Mouse (Mus musculus) midbrain, embryonic 15.5 days (tissue): ENCODE measurements at regions not wholly inside any gene's neighbourhood (a gene's known extent, or its start where the extent isn't known, plus 50 kb on each side); places are given as distances from the start of the nearest gene placed in this dataset.

Experiments
- ATAC-seq: fragments of 200-750 bp; cut with Nextera tagmentation; replicated peaks from 2 replicates; pipeline ENCODE4 v1.8.0; 2017; ENCODE audit warnings: moderate TSS enrichment
- H3K27ac ChIP-seq: fragments of 300-500 bp; sonication (generic); 2 replicates; pipeline ENCODE4 v1.5.1; 2015; ENCODE audit warnings: mild to moderate bottlenecking, inconsistent platforms
- H3K27me3 ChIP-seq: fragments of 300-500 bp; sonication (generic); replicated peaks from 2 replicates; pipeline ENCODE4 v1.6.1; 2015; ENCODE audit warnings: inconsistent platforms
- H3K36me3 ChIP-seq: fragments of 300-500 bp; sonication (generic); replicated peaks from 2 replicates; pipeline ENCODE4 v1.6.1; 2015; ENCODE audit warnings: inconsistent platforms
- H3K4me1 ChIP-seq: fragments of 300-500 bp; sonication (generic); 2 replicates; pipeline ENCODE4 v1.6.1; 2015; ENCODE audit warnings: inconsistent platforms
- H3K4me2 ChIP-seq: fragments of 300-500 bp; sonication (generic); 2 replicates; pipeline ENCODE4 v1.6.1; 2015; ENCODE audit warnings: inconsistent platforms, mild to moderate bottlenecking, moderate library complexity
- H3K4me3 ChIP-seq: fragments of 300-500 bp; sonication (generic); 2 replicates; pipeline ENCODE4 v1.5.1; 2015; ENCODE audit warnings: mild to moderate bottlenecking, inconsistent platforms
- H3K9ac ChIP-seq: fragments of 300-500 bp; sonication (generic); 2 replicates; pipeline ENCODE4 v1.6.1; 2015; ENCODE audit warnings: mild to moderate bottlenecking, inconsistent platforms
- H3K9me3 ChIP-seq: fragments of 300-500 bp; sonication (generic); 2 replicates; pipeline ENCODE4 v1.6.1; 2016; ENCODE audit warnings: inconsistent platforms
- WGBS: fragments of 180-500 bp; shearing (Covaris S2); methylation state at CpG from one replicate; pipeline ENCODE4 v1.1.7; 2015; ENCODE audit warnings: mixed read lengths; 5-methylcytosine and 5-hydroxymethylcytosine counted together

DNA sequence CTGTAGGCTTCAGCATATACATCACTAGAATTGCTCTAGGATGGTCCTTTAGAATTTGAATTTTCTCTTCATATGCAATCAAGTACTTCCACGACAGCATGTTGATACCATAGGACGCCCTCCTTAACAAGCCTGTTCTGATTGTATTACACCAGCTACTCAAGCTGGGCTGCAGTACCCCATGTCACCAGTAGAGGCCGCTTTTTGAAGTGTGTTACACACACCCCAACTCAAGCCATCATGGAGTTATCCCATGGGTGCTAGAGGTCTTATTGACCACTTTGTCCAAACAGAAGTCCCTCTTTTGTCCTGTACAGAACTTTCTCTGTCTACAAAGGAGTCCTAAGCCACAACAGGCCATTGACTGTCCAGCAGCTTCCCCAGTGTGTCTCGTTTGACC, 342.6 kb upstream of the Zmiz1 start:
- no peak overlapping the region for H3K4me3 ChIP-seq
- 50% methylated on average over 4 of the region's 4 CpGs for WGBS
- H3K36me3 ChIP-seq = no peaks in the 10 kb centered on the region
- no peak overlapping the region for H3K4me2 ChIP-seq
- no peak overlapping the region for H3K27ac ChIP-seq
- no peak for ATAC-seq
- H3K9me3 ChIP-seq = no peaks in the 10 kb centered on the region
- H3K9ac ChIP-seq = no peak overlapping the region
- no peaks in the 10 kb centered on the region for H3K27me3 ChIP-seq
- peaks cover 9% of the 10 kb centered on the region; the same call in 1 of the 2 replicates for H3K4me1 ChIP-seq

- Histone ChIP-seq H3K9me3 (no peaks in the 10 kb centered on the region), H3K9ac (no peak overlapping the region)
These were observed 339.0 kb upstream of the Zmiz1 start for GRCm38 (mm10) chr14:25119999-25120398.

DNA sequence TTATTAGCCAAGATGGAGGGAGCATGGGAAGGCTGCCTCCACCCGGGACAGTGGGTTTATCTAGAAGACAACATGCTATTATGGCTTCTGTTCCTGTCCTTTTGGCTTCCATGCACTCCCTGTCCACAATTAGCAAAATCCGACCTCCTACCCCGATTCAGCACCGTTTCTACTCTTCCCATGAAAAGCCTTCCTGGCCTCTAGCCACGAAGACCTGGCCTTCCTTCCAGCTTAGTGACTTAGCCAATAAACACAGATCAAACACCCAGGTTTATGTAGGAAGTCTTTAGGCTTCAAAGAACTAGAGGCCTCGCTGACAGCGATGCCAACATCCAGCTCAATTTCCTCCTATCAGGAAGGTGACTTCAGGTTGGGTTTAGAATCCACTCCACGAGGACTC, 338.5 kb upstream of the Zmiz1 start:
- Histone ChIP-seq H3K9me3 (no peaks in the 10 kb centered on the region), H3K9ac (no peak overlapping the region), H3K4me3 (no peak overlapping the region), H3K36me3 (no peaks in the 10 kb centered on the region), H3K4me2 (no peak overlapping the region), H3K27me3 (no peaks in the 10 kb centered on the region), H3K4me1 (peaks cover 16% of the 10 kb centered on the region), H3K27ac (no peak overlapping the region)
- WGBS = 58% methylated on average over 8 of the region's 8 CpGs
- no peak for ATAC-seq

More at GRCm38 (mm10) chr14:25119999-25120398, 339.0 kb upstream of the Zmiz1 start:
- no peaks in the 10 kb centered on the region for H3K36me3 ChIP-seq
- H3K27me3 ChIP-seq = no peaks in the 10 kb centered on the region
- H3K4me3 ChIP-seq = no peak overlapping the region
- ATAC-seq = no peak
- no peak overlapping the region for H3K27ac ChIP-seq
- WGBS = 73% methylated on average over 4 of the region's 4 CpGs
- peaks cover 18% of the 10 kb centered on the region for H3K4me1 ChIP-seq
- H3K4me2 ChIP-seq = no peak overlapping the region

DNA sequence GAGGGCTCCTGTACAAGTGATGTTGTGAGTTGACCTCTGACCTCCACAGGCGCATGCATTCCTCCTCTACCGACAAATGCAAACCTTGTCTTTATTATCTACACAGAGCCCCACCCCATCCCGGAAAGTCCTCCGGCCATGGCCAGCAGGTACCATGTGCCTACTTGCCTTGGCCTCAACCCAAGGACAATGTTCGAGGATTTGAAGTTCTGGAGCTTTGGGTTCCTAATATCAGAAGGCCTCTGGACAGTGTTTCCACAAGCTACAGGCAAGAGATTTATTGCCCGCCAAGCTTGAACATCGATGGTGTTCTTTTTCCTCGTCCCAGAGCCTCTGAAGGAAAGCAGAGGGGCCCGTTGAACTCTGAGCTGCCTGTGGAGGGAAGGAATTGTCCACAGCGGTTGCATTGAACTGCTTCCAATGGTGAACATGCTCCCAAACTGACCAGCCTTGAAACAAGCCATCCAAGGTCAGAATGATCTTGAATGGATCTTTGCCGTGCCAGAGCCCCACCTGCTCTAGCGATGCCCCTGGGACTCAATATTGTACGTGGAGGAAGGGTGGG, 335.9 kb upstream of the Zmiz1 start:
- H3K4me1 ChIP-seq = peaks cover 39% of the 10 kb centered on the region
- ATAC-seq = no peak
- H3K4me3 ChIP-seq = no peak overlapping the region
- H3K9ac ChIP-seq = no peak overlapping the region
- H3K36me3 ChIP-seq = no peaks in the 10 kb centered on the region
- no peak overlapping the region for H3K4me2 ChIP-seq
- no peaks in the 10 kb centered on the region for H3K9me3 ChIP-seq
- peak overlapping the region; percentile 76; the same call in 1 of the 2 replicates for H3K27ac ChIP-seq
- no peaks in the 10 kb centered on the region for H3K27me3 ChIP-seq
- WGBS = 80% methylated on average over 13 of the region's 13 CpGs

DNA sequence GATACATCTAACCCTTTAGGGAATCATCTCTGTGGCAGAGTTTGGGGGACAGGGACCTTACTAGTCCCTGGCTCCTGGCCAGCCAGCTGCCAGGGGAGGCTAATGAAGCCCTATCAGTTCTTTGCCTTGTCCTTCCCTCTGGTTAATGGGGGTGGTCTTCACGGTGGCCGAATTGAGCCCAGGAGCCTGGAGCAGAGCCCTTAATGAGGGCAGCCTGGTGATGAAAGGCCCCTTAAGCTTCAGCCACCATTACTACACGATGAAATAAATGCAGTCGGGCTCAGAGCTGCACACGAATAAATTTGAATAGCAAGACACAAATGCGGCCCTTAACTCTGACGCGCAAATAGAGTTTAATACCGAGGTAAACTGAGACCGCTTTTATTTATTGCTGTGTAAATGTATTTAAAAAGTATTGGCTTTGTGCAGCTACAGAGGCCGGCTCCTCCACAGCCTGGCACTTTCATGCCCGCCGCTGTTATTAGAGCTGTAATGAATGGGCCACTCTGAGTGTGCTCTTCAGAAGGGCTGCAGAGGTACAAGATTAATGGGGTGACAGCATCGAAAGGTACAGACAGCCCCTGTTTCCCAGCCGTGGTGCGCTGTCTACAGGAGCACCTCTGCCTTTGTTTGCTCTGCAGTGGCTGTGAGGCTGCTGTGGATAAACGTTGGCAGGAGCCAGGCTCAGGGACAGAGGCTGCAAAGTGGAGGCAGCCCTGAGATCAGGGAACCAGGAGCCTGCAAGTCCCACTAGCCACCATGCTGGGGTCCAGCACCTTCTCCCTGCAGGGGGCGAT, 335.2 kb upstream of the Zmiz1 start:
- H3K4me2 ChIP-seq = no peak overlapping the region
- no peak overlapping the region for H3K4me3 ChIP-seq
- peak overlapping the region; percentile 76 for H3K27ac ChIP-seq
- no peaks in the 10 kb centered on the region for H3K36me3 ChIP-seq
- no peaks in the 10 kb centered on the region for H3K27me3 ChIP-seq
- H3K9ac ChIP-seq = no peak overlapping the region
- peaks cover 46% of the 10 kb centered on the region for H3K4me1 ChIP-seq
- WGBS = 26% methylated on average over 18 of the region's 18 CpGs
- 0 out of 2 replicates have a peak, but pooled peaks have one; percentile 21 for ATAC-seq
- no peaks in the 10 kb centered on the region for H3K9me3 ChIP-seq

DNA sequence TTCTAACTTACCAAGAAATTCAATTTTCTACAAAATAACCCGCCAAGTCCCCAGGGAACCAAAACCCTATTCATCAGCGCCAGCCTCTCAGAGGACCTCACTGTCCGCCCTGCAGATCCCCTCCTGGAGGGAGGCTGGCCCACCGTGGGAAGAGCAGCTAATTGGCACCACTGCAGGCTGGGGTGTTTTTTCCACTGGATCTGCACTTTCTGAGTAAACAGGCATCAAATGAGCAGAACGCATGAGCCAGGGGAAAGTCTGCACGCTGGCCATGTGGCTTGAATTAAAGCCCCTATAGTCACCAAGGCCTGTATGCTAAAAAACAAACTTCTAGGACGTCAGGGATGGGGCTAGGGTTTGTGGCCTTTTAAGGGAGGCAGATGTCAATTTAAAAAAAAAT, 332.4 kb upstream of the Zmiz1 start:
- Histone ChIP-seq H3K4me2 (no peak overlapping the region), H3K27me3 (no peaks in the 10 kb centered on the region), H3K36me3 (no peaks in the 10 kb centered on the region), H3K4me1 (peaks cover 42% of the 10 kb centered on the region), H3K4me3 (no peak overlapping the region), H3K9ac (no peak overlapping the region), H3K9me3 (no peaks in the 10 kb centered on the region), H3K27ac (peak overlapping the region; percentile 78)
- ATAC-seq = no peak
- WGBS = 18% methylated on average over 7 of the region's 7 CpGs

GRCm38 (mm10) chr14:25127544-25128159, 331.3 kb upstream of the Zmiz1 start:
- peak; percentile 62 for ATAC-seq
- Histone ChIP-seq H3K4me3 (no peak overlapping the region), H3K27ac (peak overlapping the region; percentile 78), H3K4me2 (peak overlapping the region; percentile 29), H3K9me3 (no peaks in the 10 kb centered on the region), H3K9ac (0 out of 2 replicates have a peak overlapping the region, but pooled peaks have one; percentile 12), H3K4me1 (peaks cover 42% of the 10 kb centered on the region), H3K27me3 (no peaks in the 10 kb centered on the region), H3K36me3 (no peaks in the 10 kb centered on the region)
- 13% methylated on average over 14 of the region's 14 CpGs for WGBS

DNA sequence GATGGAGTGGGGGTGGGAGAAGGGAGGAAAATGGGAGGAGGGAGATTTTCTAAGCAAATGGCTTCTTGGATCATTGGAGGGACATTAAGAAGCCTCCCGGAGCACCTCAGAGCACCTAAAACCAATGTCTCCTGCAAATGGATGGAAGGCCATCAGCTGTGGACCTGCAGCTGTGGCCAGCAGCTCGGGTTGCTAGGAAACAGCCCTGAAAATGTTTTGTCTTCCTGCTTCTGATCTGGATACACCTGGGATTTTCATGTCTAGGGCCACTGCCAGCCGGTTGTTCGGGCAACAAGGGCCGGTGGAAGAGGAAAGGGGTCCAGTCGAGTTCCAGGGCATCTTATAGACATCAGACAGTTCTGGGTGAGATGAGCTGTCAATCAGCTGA, 330.8 kb upstream of the Zmiz1 start:
- peak overlapping the region; percentile 29 for H3K4me2 ChIP-seq
- H3K9me3 ChIP-seq = no peaks in the 10 kb centered on the region
- ATAC-seq = peak; percentile 34
- H3K27ac ChIP-seq = peak overlapping the region; percentile 78
- H3K4me1 ChIP-seq = peaks cover 41% of the 10 kb centered on the region
- H3K9ac ChIP-seq = no peak overlapping the region
- 30% methylated on average over 6 of the region's 6 CpGs for WGBS
- H3K27me3 ChIP-seq = no peaks in the 10 kb centered on the region
- no peaks in the 10 kb centered on the region for H3K36me3 ChIP-seq
- no peak overlapping the region for H3K4me3 ChIP-seq

- 61% methylated on average over 3 of the region's 3 CpGs for WGBS
- no peak for ATAC-seq
- no peak overlapping the region; the same call in 1 of the 2 replicates for H3K27ac ChIP-seq
These were observed 323.6 kb upstream of the Zmiz1 start for GRCm38 (mm10) chr14:25135371-25135770.

DNA sequence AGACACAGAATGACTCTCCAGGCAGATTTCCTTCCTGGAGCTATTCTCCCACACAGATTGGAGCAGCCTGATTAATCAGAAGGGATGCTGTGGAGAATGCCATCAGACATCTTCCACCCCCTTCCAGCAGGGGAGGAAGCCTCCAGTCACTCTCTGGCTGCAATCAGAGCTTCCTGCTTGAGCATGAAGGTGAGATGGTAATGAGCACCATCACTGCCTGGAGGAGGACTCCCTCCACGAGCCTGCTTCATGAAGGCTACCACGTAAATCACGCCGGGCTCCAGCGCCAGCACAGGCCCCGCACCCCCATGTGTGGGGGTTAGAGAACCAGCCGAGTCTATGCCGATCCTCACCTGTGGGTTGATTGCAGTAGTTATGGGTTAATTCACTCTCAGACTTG, 321.7 kb upstream of the Zmiz1 start:
- WGBS = 79% methylated on average over 8 of the region's 8 CpGs
- Histone ChIP-seq H3K36me3 (no peaks in the 10 kb centered on the region), H3K4me3 (no peak overlapping the region), H3K4me2 (no peak overlapping the region), H3K9me3 (no peaks in the 10 kb centered on the region), H3K27ac (no peak overlapping the region), H3K9ac (no peak overlapping the region), H3K4me1 (peaks cover 9% of the 10 kb centered on the region; the same call in 1 of the 2 replicates), H3K27me3 (no peaks in the 10 kb centered on the region)
- ATAC-seq = no peak

More at GRCm38 (mm10) chr14:25135371-25135770, 323.6 kb upstream of the Zmiz1 start:
- H3K4me1 ChIP-seq = peaks cover 9% of the 10 kb centered on the region; the same call in 1 of the 2 replicates
- H3K4me3 ChIP-seq = no peak overlapping the region
- no peak overlapping the region for H3K4me2 ChIP-seq
- no peaks in the 10 kb centered on the region for H3K9me3 ChIP-seq
- H3K27me3 ChIP-seq = no peaks in the 10 kb centered on the region
- no peaks in the 10 kb centered on the region for H3K36me3 ChIP-seq
- H3K9ac ChIP-seq = no peak overlapping the region

DNA sequence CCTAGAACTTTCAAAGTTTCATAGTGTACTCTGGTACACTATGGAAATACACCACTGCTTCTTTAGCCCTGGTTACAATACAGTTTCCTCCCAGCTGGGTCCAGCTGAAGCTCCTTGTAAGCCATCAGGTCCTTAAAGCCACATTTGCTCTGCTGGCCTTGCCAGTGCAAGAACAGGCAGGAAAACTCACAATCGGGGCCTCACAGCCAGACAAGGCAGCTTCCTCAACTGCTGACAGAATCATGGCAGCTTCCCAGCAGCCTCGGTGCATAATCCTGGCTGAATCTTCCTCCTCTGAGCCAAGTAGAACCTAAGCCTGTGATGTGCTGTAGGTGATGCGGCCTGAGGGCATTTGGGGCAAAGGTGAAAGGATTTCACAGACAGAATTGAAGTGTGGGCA, 320.5 kb upstream of the Zmiz1 start:
- H3K36me3 ChIP-seq = no peaks in the 10 kb centered on the region
- H3K4me1 ChIP-seq = peaks cover 9% of the 10 kb centered on the region; the same call in 1 of the 2 replicates
- no peak for ATAC-seq
- no peaks in the 10 kb centered on the region for H3K27me3 ChIP-seq
- 64% methylated on average over 3 of the region's 3 CpGs for WGBS
- no peak overlapping the region for H3K27ac ChIP-seq
- no peak overlapping the region for H3K4me2 ChIP-seq
- H3K9ac ChIP-seq = no peak overlapping the region
- H3K4me3 ChIP-seq = no peak overlapping the region
- no peaks in the 10 kb centered on the region for H3K9me3 ChIP-seq

DNA sequence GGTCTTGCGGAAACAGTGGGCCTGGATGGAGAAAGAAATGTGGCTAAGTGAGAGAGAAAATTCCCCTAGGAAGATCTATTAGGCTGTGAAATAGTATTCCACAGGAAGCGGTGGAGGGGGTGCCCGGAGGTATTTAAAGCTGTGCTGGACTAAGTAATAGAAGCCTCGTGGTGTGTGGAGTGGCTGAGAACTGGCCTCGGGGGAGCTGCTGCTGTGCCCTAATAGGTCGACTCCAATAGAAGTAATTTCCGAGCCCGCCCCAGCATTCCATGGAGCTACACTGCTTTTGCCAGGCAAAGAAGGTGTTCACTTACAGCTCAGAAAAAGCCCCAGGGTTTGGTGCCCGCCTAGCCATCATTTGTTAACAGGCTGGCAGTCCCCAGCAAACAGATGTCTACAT, 317.1 kb upstream of the Zmiz1 start:
- WGBS = 62% methylated on average over 9 of the region's 9 CpGs
- H3K4me2 ChIP-seq = no peak overlapping the region
- H3K27me3 ChIP-seq = no peaks in the 10 kb centered on the region
- no peak for ATAC-seq
- no peaks in the 10 kb centered on the region for H3K36me3 ChIP-seq
- no peak overlapping the region for H3K9ac ChIP-seq
- no peak overlapping the region for H3K27ac ChIP-seq
- 0 out of 2 replicates have a peak, but pooled peaks cover 4% of the 10 kb centered on the region for H3K4me1 ChIP-seq
- no peak overlapping the region for H3K4me3 ChIP-seq
- H3K9me3 ChIP-seq = no peaks in the 10 kb centered on the region
